Mouse (Mus musculus) midbrain, embryonic 14.5 days (tissue): Measurements from ENCODE around the gene Lmod3. TPM values are rescaled to one million over a fixed set of nuclear protein-coding genes. Genes with fewer than 3 reads are reported as not detected.

Experiments used
- ATAC-seq: fragments of 200-750 bp; cut with Nextera tagmentation; 2 replicates; pipeline ENCODE4 v1.8.0; 2017; ENCODE audit warnings: moderate number of reproducible peaks, moderate library complexity; ENCODE audit not compliant: low FRiP score, low TSS enrichment
- DNase-seq: peaks from one replicate; pipeline ENCODE4 v3.0.0-alpha.2; 2015
- H3K27ac ChIP-seq: fragments of 300-500 bp; sonication (generic); replicated peaks from 2 replicates; pipeline ENCODE4 v1.5.1; 2014; ENCODE audit warnings: mild to moderate bottlenecking, low read depth, low read length, moderate library complexity
- H3K27me3 ChIP-seq: fragments of 300-500 bp; sonication (generic); 2 replicates; pipeline ENCODE4 v1.6.1; 2014; ENCODE audit warnings: low read length, control low read depth, mixed read lengths; ENCODE audit not compliant: control insufficient read depth, insufficient read depth
- H3K36me3 ChIP-seq: fragments of 300-500 bp; sonication (generic); 2 replicates; pipeline ENCODE4 v1.6.1; 2014; ENCODE audit warnings: low read length, control low read depth; ENCODE audit not compliant: control insufficient read depth, insufficient read depth
- H3K4me1 ChIP-seq: fragments of 300-500 bp; sonication (generic); 2 replicates; pipeline ENCODE4 v1.6.1; 2014; ENCODE audit warnings: mild to moderate bottlenecking, antibody characterized with exemption, low read length, control low read depth; ENCODE audit not compliant: control insufficient read depth, insufficient read depth
- H3K4me2 ChIP-seq: fragments of 300-500 bp; sonication (generic); 2 replicates; pipeline ENCODE4 v1.6.1; 2014; ENCODE audit warnings: mild to moderate bottlenecking, low read length, moderate library complexity
- H3K4me3 ChIP-seq: fragments of 300-500 bp; sonication (generic); replicated peaks from 2 replicates; pipeline ENCODE4 v1.5.1; 2014; ENCODE audit warnings: low read depth, low read length
- H3K9ac ChIP-seq: fragments of 300-500 bp; sonication (generic); replicated peaks from 2 replicates; pipeline ENCODE4 v1.6.1; 2014; ENCODE audit warnings: mild to moderate bottlenecking, low read length, moderate library complexity
- H3K9me3 ChIP-seq: fragments of 300-500 bp; sonication (generic); 2 replicates; pipeline ENCODE4 v1.6.1; 2016; ENCODE audit warnings: low read length, control low read depth, mixed read lengths; ENCODE audit not compliant: control insufficient read depth
- WGBS: fragments of 180-500 bp; shearing (Covaris S2); extraction: QIAGEN DNeasy Blood & Tissue Kit; methylation state at CpG from one replicate; pipeline ENCODE4 v1.1.7; 2014; 5-methylcytosine and 5-hydroxymethylcytosine counted together
- polyA plus RNA-seq: library from polyadenylated mRNA; unstranded; fragments of >200 nt; fragmentation: Nextera tagmentation; extraction: Ambion mirVana; gene quantifications from 2 replicates; pipeline ENCODE4 v1.2.1, GENCODE M21; 2014

Lmod3 gene
- polyA plus RNA-seq, 1 experiment from 2014 or later, result not detected

DNA sequence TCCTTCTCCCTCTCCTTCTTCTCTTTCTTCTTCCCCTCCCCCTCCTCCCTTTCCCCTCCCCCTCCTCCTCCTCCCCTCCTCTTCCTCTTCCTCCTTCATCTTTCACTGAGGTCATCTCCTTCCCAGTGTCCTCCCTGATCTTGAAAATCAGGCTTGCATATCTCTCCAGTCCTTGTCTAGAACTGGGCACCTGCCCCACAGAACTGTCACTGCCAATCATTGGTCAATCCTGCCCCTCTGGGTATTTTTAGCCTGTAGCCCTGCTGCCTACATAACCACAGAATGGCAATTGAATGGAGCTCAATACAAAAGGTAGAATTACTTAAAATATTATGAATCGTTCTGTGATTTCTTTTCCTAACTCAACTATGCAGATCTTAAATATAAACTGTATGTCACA is 5.9 kb upstream of the Lmod3 start:
- ATAC-seq (no peak), DNase-seq (no peak)
- Histone ChIP-seq H3K36me3 (no peaks in the 10 kb centered on the region), H3K9me3 (no peaks in the 10 kb centered on the region), H3K4me2 (no peak overlapping the region), H3K4me3 (no peak overlapping the region), H3K27ac (no peak overlapping the region), H3K9ac (no peak overlapping the region), H3K27me3 (no peaks in the 10 kb centered on the region), H3K4me1 (no peaks in the 10 kb centered on the region)
- whole genome bisulfite sequencing, result 90% methylated on average over 1 of the region's 1 CpGs

DNA sequence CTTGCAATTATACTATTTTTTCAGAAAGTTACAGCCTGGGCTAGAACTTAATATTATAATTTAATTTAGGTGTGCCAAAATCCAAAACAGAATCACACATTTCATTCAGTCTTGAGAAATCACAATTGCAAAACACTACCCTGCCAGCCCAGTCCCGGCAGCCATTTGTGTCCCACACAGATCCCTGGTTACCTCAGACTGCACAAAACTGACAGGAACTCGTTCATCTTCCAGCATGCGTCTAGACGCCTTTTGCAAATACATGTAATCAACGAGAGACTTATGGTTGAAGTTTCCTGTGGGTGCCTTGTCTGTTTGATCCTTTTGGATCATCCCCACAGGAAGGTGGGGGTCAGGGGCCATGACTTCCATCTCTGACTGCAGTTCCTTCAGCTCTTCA is 473 bp downstream of the Lmod3 start:
- Histone ChIP-seq H3K4me1 (no peaks in the 10 kb centered on the region), H3K9me3 (no peaks in the 10 kb centered on the region), H3K36me3 (no peaks in the 10 kb centered on the region), H3K27ac (no peak overlapping the region), H3K27me3 (no peaks in the 10 kb centered on the region), H3K9ac (no peak overlapping the region), H3K4me2 (no peak overlapping the region), H3K4me3 (no peak overlapping the region)
- WGBS, result 87% methylated on average over 5 of the region's 5 CpGs
- ATAC-seq (no peak), DNase-seq (no peak)

DNA sequence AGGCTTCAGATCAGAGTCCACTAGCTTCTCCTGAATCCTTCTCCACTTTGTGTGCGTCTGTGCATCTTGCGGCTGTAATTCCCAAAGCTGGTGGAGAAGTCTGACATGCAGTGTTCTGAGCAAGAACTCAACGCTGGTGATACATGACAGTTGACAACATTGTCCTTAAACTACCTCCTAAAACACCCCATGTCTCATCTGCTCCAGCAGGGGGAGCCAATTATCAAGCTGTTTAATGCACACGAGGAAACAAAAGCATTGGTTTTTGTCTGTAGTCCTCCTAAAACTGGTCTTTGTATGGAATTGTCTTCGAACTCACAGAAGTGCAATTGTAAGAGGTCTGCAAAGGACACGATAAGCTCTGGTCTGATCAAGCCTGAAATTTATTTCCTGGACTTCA is 1.6 kb downstream of the Lmod3 start:
- Histone ChIP-seq H3K9ac (no peak overlapping the region), H3K4me1 (no peaks in the 10 kb centered on the region), H3K4me2 (no peak overlapping the region), H3K27ac (no peak overlapping the region), H3K4me3 (no peak overlapping the region), H3K9me3 (no peaks in the 10 kb centered on the region), H3K36me3 (no peaks in the 10 kb centered on the region), H3K27me3 (no peaks in the 10 kb centered on the region)
- no peak for ATAC-seq
- WGBS, result 54% methylated on average over 6 of the region's 6 CpGs
- DNase-seq, result peak; percentile 80

DNA sequence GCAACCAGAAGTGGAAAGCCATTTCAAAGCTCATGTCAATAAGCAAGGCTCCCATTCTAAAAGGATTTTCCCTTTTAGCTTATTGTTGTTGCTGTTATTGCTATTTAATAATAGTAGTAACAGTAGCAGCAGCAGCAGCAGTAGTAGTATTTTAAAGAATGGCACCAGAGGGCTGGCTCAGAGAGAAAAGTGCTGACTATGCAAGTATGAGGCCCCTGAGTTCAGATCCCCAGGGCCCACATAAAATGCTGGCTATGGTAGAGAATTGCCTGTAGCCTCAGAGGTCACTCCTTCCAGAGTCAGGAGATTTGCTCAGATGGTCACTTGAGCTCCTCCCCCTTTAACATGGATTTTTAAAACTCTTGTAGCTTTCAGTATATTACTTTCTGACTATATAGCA is 7.4 kb downstream of the Lmod3 start:
- H3K9me3 ChIP-seq, result no peaks in the 10 kb centered on the region
- no peak for DNase-seq

DNA sequence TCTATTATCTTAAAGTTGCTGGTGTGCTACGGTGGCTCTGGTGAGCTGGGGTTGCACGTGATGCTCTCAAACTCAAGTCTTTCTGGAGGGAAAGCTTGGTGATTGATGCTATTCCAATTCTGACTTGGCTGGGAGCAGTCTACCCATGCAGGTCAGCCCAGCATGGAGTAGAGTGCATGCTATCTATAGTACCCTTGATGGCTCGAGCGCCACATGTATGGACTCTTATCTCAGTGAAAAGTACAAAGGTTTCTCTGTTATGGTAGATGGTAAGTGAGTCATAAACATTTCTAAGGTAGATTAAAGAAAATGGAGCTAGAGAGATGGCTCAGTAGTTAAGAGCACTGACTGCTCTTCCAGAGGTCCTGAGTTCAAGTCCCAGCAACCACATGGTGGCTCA is 10.0 kb downstream of the Lmod3 start:
- ATAC-seq (no peak), DNase-seq (no peak)
- Histone ChIP-seq H3K27me3 (no peaks in the 10 kb centered on the region), H3K9ac (no peak overlapping the region), H3K4me1 (no peaks in the 10 kb centered on the region), H3K36me3 (no peaks in the 10 kb centered on the region), H3K27ac (no peak overlapping the region), H3K4me2 (no peak overlapping the region), H3K9me3 (no peaks in the 10 kb centered on the region), H3K4me3 (no peak overlapping the region)
- 88% methylated on average over 4 of the region's 4 CpGs for WGBS

More for the DNA sequence above, 7.4 kb downstream of the Lmod3 start:
- H3K9ac ChIP-seq, result no peak overlapping the region
- no peak overlapping the region for H3K4me3 ChIP-seq
- H3K4me1 ChIP-seq, result no peaks in the 10 kb centered on the region
- no peak overlapping the region for H3K4me2 ChIP-seq
- no peaks in the 10 kb centered on the region for H3K27me3 ChIP-seq
- H3K27ac ChIP-seq, result no peak overlapping the region
- no peak for ATAC-seq
- H3K36me3 ChIP-seq, result no peaks in the 10 kb centered on the region

DNA sequence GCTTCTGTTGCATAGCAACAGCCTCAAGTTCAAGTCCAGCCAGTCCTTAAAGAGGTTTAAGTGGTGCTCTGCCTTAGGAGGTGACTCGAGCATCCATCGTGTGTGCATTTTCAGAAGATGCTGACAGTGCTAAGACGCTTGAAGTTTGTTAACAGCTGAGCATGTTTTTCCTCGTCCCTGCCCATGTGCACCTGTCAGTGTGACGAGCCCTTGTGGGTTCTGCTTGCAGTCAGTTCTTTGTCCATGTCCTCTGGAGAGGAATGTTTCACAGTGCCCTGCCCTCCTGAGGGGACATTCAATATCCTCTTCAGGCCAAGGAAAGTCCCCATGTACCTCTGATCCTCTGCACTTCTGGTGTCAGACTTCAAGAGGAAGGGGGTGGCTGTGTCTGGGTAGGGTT is 12.5 kb downstream of the Lmod3 start:
- Histone ChIP-seq H3K27me3 (no peaks in the 10 kb centered on the region), H3K4me1 (no peaks in the 10 kb centered on the region), H3K9me3 (no peaks in the 10 kb centered on the region), H3K4me3 (no peak overlapping the region), H3K9ac (no peak overlapping the region), H3K27ac (no peak overlapping the region), H3K36me3 (no peaks in the 10 kb centered on the region), H3K4me2 (no peak overlapping the region)
- no peak for ATAC-seq
- 88% methylated on average over 5 of the region's 5 CpGs for WGBS
- DNase-seq, result no peak

DNA sequence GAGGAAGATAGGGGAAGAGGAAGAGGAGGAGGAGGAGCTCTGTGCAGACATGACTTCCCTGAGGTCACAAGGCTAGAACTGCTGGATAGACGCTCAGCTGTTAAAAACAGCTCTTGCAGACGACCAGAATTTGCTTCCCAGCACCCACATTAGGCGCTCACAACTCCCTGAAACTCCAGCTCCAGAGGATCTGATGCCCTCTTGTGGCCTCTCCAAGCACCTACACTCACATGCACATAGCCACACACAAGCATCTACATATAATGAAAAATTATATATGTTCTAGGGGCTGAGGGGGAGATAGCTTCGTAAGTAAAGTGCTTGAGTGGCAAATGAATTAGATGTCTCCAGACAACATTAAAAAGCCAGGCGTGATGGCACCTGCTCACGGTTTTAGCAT is 13.2 kb downstream of the Lmod3 start:
- ATAC-seq (no peak), DNase-seq (no peak)
- no peak overlapping the region for H3K4me2 ChIP-seq
- no peak overlapping the region for H3K9ac ChIP-seq
- H3K27me3 ChIP-seq, result no peaks in the 10 kb centered on the region
- H3K4me1 ChIP-seq, result no peaks in the 10 kb centered on the region
- H3K4me3 ChIP-seq, result no peak overlapping the region
- 95% methylated on average over 6 of the region's 6 CpGs for WGBS
- H3K36me3 ChIP-seq, result 0 out of 2 replicates have a peak, but pooled peaks cover 1% of the 10 kb centered on the region
- H3K27ac ChIP-seq, result no peak overlapping the region
- H3K9me3 ChIP-seq, result no peaks in the 10 kb centered on the region

DNA sequence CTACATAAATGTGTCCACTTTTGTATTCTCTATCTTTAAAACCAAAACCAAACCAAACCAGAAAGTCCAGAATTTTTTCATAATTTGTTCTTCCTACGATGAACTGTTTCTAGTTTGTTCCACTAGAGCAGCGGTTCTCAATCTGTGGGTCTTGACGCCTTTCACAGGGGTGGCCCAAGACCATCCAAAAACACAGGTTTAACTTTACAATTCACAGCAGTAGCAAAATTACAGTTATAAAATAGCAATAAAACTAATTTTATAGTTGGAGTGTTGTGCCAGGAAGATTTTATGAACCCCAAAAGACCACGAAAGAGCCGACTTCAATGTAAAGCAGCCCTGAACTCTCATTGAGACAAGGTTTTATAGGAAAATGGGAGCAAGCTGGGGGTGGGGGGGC is 16.5 kb downstream of the Lmod3 start:
- H3K27me3 ChIP-seq, result no peaks in the 10 kb centered on the region
- DNase-seq (no peak), ATAC-seq (no peak)
- H3K9ac ChIP-seq, result no peak overlapping the region
- H3K27ac ChIP-seq, result no peak overlapping the region
- peaks cover 26% of the 10 kb centered on the region for H3K36me3 ChIP-seq
- no peaks in the 10 kb centered on the region for H3K9me3 ChIP-seq
- H3K4me3 ChIP-seq, result no peak overlapping the region
- H3K4me1 ChIP-seq, result no peaks in the 10 kb centered on the region
- 98% methylated on average over 5 of the region's 5 CpGs for WGBS
- H3K4me2 ChIP-seq, result no peak overlapping the region

DNA sequence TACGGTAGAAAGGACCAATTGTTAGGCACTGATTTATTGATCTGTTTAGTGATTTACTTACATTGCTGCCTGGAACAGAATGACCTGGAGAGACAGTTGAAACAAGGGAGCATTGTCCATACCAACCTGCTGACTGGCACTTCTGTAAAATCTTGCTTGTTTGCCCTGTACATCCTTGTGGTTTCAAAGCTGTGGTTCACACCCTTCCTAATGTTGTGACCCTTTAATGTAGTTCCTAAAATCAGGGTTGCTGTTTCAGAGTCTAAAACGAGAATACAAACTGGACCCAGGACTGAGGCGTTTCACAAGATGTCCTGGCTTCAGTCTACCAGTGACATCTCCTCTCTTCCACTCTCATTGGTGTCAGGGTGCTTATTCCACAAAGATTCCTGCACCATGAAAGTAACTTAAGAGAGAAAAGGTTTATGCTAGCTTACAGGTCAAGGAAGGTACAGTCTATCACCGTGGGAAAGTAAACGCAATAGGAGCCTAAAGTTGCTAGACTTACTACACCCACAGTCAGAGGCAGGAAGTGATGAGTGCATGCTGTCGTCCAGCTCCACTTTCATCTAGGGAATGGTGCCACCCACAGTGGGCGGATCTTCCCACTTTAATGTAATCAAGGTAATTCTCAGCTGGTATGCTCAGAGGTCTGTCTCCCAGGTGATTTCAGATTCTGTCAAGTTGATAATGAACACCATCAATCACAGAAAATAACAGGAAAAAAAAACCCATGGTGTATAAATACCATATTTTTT is 17.5 kb downstream of the Lmod3 start:
- Histone ChIP-seq H3K4me1 (no peaks in the 10 kb centered on the region), H3K36me3 (peaks cover 33% of the 10 kb centered on the region), H3K27ac (no peak overlapping the region), H3K9me3 (no peaks in the 10 kb centered on the region), H3K4me2 (no peak overlapping the region), H3K4me3 (no peak overlapping the region), H3K9ac (no peak overlapping the region), H3K27me3 (no peaks in the 10 kb centered on the region)
- DNase-seq (no peak), ATAC-seq (no peak)
- WGBS, result 90% methylated on average over 7 of the region's 7 CpGs
